Mouse (Mus musculus) lung, postnatal 0 days (tissue): ENCODE data around the gene Ercc8.

Source experiments
- CTCF ChIP-seq: IDR thresholded peaks from 2 replicates; pipeline ENCODE4 v1.5.1; 2016; ENCODE audit warnings: antibody characterized with exemption, mild to moderate bottlenecking
- EP300 ChIP-seq: IDR thresholded peaks from 2 replicates; pipeline ENCODE4 v1.6.1; 2016; ENCODE audit warnings: antibody characterized with exemption, mild to moderate bottlenecking, control low read depth

- TF ChIP-seq EP300 (no peak), CTCF (0 out of 2 replicates have a peak, but pooled peaks have one; percentile 6)
Observed at GRCm38 (mm10) chr13:108119411-108120310, 38.9 kb upstream of the Ercc8 start.
